Comparison of ENCODE assay signal across 10 mouse cellular contexts in genomic region chr4:59239312-59239728, GRCm38 (mm10). TPM values are rescaled to one million over a fixed set of nuclear protein-coding genes. Genes with fewer than 3 reads are reported as not detected.
DNase-seq lines count a peak whose midpoint lies in the region; ATAC-seq and TF ChIP-seq lines count a peak whose summit lies in the region.
"Had no signal": no experiment of that assay in that cellular context is flagged by ENCODE, and none has a peak within 500 bp of the region (broad histone marks: within the 10 kb centered on the region; RNA-seq: fewer than 3 reads in every experiment).

No protein-coding gene starts in this region.

- 26% methylated on average over 9 of the region's 9 CpGs for WGBS in intestine, postnatal 0 days

- H3K4me3 ChIP-seq in embryonic fibroblast, embryonic 13.5 days (ENCODE audit: insufficient read depth, low read length) = no peak overlapping the region
- H3K4me3 ChIP-seq in intestine, postnatal 0 days (ENCODE audit: low read depth, low read length) = no peak overlapping the region
- H3K4me3 ChIP-seq: midbrain, embryonic 10.5 days had no signal

- peak overlapping the region; percentile 70 for H3K27ac ChIP-seq in embryonic fibroblast, embryonic 13.5 days (ENCODE audit: insufficient read depth, low read length)
- H3K27ac ChIP-seq in intestine, postnatal 0 days (ENCODE audit: low read depth, low read length) = peak overlapping the region; percentile 89
- H3K27ac ChIP-seq: midbrain, embryonic 10.5 days had no signal

- no peaks in the 10 kb centered on the region for H3K9me3 ChIP-seq in intestine, postnatal 0 days (ENCODE audit: control insufficient read depth)
- H3K9me3 ChIP-seq: midbrain, embryonic 10.5 days had no signal

- no peaks in the 10 kb centered on the region for H3K36me3 ChIP-seq in intestine, postnatal 0 days (ENCODE audit: control insufficient read depth, insufficient read depth)
- H3K36me3 ChIP-seq: midbrain, embryonic 10.5 days had no signal

- TF ChIP-seq POLR2A in embryonic fibroblast, embryonic 13.5 days (IDR thresholded peaks at IDR 0.05; ENCODE audit: low read depth, low read length) = no peak

- peaks cover 14% of the 10 kb centered on the region for H3K4me1 ChIP-seq in embryonic fibroblast, embryonic 13.5 days (ENCODE audit: control insufficient read depth, insufficient read depth, low read length)
- H3K4me1 ChIP-seq in intestine, postnatal 0 days (replicated peaks; ENCODE audit: control insufficient read depth, insufficient read depth, low read length) = 0 out of 2 replicates have a peak, but pooled peaks cover 11% of the 10 kb centered on the region

- peak; percentile 30 for DNase-seq in urinary bladder, postnatal 14 days (ENCODE audit: low spot score)
- no peak for DNase-seq in urinary bladder, postnatal 25 days (ENCODE audit: low spot score)
- DNase-seq in yolk sac, embryonic 10.5 days (ENCODE audit: low spot score) = peak; percentile 49
- DNase-seq in layer of hippocampus, postnatal 14 days (ENCODE audit: low spot score in 2 of 2) = no peak
- DNase-seq: right cerebral cortex, postnatal 4 days had no signal

- H3K27me3 ChIP-seq in intestine, postnatal 0 days (replicated peaks; ENCODE audit: control insufficient read depth, insufficient read depth, low read length) = no peaks in the 10 kb centered on the region

- ATAC-seq in intestine, postnatal 0 days = peak; percentile 61
- ATAC-seq in megakaryocyte-erythroid progenitor cell, adult 5-6 weeks (replicated peaks; ENCODE audit: low FRiP score, low TSS enrichment, poor library complexity, severe bottlenecking) = no peak
- no peak for ATAC-seq in inflammation-experienced regulatory T-cells, adult 6 months

- 0 out of 2 replicates have a peak overlapping the region, but pooled peaks have one; percentile 10 for H3K4me2 ChIP-seq in intestine, postnatal 0 days (replicated peaks; ENCODE audit: low read depth)

- no peak for TF ChIP-seq CTCF in embryonic fibroblast, embryonic 13.5 days (IDR thresholded peaks at IDR 0.05; ENCODE audit: borderline replicate concordance, insufficient read depth, low read length)
- no peak for TF ChIP-seq CTCF in intestine, postnatal 0 days (IDR thresholded peaks at IDR 0.05; ENCODE audit: low read depth)

- H3K9ac ChIP-seq in intestine, postnatal 0 days (ENCODE audit: low read depth, low read length) = no peak overlapping the region

RNA-seq across cellular contexts. Expression of gene Ugcg, which starts 50.3 kb away (rescaled TPM):
- 87.0 and 107 TPM in 2 replicates for polyA plus RNA-seq in embryonic fibroblast, embryonic 13.5 days (2011; ENCODE audit: insufficient read length, low read depth, missing spikeins)
- polyA plus RNA-seq in intestine, postnatal 0 days (2015; fragmentation: Nextera tagmentation; extraction: Ambion mirVana) = 20.3 and 25.3 TPM in 2 replicates
- total RNA-seq in megakaryocyte-erythroid progenitor cell, adult 5-6 weeks (2014; fragmentation: Nextera tagmentation) = 223 and 236 TPM in 2 replicates
- total RNA-seq in megakaryocyte-erythroid progenitor cell, adult 5-6 weeks (2017) = 225 and 282 TPM in 2 replicates
- polyA plus RNA-seq in inflammation-experienced regulatory T-cells, adult 6 months (2017; shearing (Covaris generic)) = 10 to 100 TPM in 2 of 3 experiments, 1 to 10 TPM in 1; 8.7 to 20.6 (median 16.4) TPM
- 10 to 100 TPM; 78.2 to 78.4 TPM for total RNA-seq in layer of hippocampus, postnatal 14 days (2021)

Comparison
In these comparisons a context has a peak if more than half of its experiments do, and no peak if none do; other contexts are left out.
1. DNase-seq: peak in urinary bladder, postnatal 14 days (single experiment) and yolk sac, embryonic 10.5 days (single experiment); none in urinary bladder, postnatal 25 days (single experiment) and layer of hippocampus, postnatal 14 days (0 of 2).